Mouse (Mus musculus): ENCODE measurements around the gene Dhx36.

DNA sequence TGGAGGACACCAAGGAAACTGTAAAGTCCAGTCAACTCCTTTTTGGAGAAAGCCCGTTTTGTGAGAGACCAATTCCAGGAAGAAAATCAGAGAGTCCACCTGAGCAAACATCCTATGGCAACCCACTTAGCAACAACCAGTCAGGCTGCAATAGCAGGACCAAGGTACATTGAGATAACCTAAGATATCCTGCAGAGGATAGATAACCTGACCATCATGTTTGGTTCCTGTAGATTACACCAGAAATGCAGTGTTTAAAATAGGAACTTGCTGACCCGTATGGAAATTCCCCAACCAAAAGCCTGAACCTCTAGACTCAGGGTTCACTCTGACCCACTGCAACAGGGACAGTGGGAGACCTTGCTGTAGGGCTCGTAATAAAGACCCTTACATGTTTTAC is 42.5 kb downstream of the Dhx36 start:
- TF ChIP-seq POLR2A (IDR thresholded peaks at IDR 0.05; ENCODE audit: extremely low read depth, insufficient read depth, low read length), result no peak
- no peak for TF ChIP-seq CTCF (IDR thresholded peaks at IDR 0.05; ENCODE audit: low read depth, low read length)
